Mouse (Mus musculus) small intestine, adult 2 months (tissue): Measurements from ENCODE around the gene Cep112.

ENCODE experiments used
- CTCF ChIP-seq: fragments of 200-500 bp; IDR thresholded peaks from 2 replicates; pipeline ENCODE4 v1.5.1; 2012; ENCODE audit warnings: low read depth, mild to moderate bottlenecking, control low read depth, inconsistent platforms, low read length, moderate library complexity, mixed read lengths; ENCODE audit not compliant: insufficient replicate concordance, insufficient read length; ENCODE audit errors: extremely low read depth
- POLR2A ChIP-seq: fragments of 200-500 bp; IDR thresholded peaks from 2 replicates; pipeline ENCODE4 v1.6.1; 2012; ENCODE audit warnings: low read depth, mild to moderate bottlenecking, control low read depth, inconsistent platforms, low read length, moderate library complexity

DNA sequence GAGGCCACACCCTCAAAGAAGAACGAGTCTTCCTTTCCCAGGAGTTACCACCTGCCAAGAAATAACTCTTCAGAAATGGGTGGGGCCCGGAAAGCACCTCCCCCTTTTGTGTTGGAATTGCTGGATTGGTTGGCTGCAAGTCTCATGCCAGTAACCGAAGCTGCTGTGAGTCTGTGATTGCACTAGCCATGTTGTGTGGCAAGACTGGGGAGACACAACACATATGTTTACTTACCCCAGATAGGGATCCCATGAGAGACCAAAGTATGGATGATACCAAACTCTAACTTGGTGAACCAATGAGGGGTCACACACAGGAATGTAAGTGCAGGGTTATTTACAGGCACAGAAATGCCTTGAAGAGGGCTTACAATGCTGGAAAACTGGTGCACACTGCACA is 42.3 kb upstream of the Cep112 start:
- TF ChIP-seq CTCF (no peak), POLR2A (no peak)
